Mouse (Mus musculus) olfactory bulb, adult 2 months (tissue): ENCODE measurements around the gene Ccdc24.

Experiments used
- CTCF ChIP-seq: fragments of 200-500 bp; IDR thresholded peaks from 2 replicates; pipeline ENCODE4 v1.5.1; 2012; ENCODE audit warnings: low read depth, mild to moderate bottlenecking, low read length, moderate library complexity; ENCODE audit not compliant: insufficient read depth
- POLR2A ChIP-seq: fragments of 200-500 bp; IDR thresholded peaks from 2 replicates; pipeline ENCODE4 v1.6.1; 2012; ENCODE audit warnings: mild to moderate bottlenecking, low read depth, low read length, moderate library complexity; ENCODE audit not compliant: insufficient read depth

DNA sequence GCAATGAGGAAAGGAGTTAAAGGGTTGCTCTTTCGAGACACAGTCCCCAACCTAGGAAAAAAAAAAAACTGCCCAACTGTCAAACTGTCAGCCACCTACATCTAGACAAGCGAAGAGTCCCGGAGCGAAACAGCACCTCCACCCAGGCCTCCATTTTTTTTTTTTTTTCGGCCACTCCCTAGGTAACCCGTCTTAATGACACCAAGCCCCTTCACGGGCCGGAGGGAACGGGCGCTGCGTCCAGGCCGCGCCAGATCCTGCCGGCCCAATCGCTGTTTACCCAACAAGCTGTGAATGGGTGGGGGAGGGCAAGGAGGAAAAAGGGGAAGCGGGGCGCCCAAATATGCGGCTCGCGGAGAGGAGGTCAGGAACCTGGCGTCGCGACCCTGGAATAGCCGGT is 14.3 kb upstream of the Ccdc24 start:
- TF ChIP-seq POLR2A (no peak), CTCF (no peak)
